Mouse (Mus musculus) kidney, adult 2 months (tissue): ENCODE data around the gene Ccdc136.

Experiments
- CTCF ChIP-seq: fragments of 200-500 bp; conservative IDR thresholded peaks from 2 replicates; pipeline ENCODE4 v1.5.1; 2011; ENCODE audit warnings: low read depth, mild to moderate bottlenecking, control low read depth, low read length, moderate library complexity, mixed read lengths; ENCODE audit not compliant: insufficient read depth, insufficient read length
- POLR2A ChIP-seq: fragments of 200-500 bp; IDR thresholded peaks from one replicate; pipeline ENCODE4 v1.6.1; 2011; ENCODE audit warnings: low read depth, low read length, control low read depth

GRCm38 (mm10) chr6:29467583-29468354, 71.7 kb downstream of the Ccdc136 start, which contains the start of gene Atp6v1f:
- peak; percentile 41 for TF ChIP-seq POLR2A
- no peak for TF ChIP-seq CTCF
